Mouse (Mus musculus): ENCODE measurements at regions not wholly inside any gene's neighbourhood (a gene's known extent, or its start where the extent isn't known, plus 50 kb on each side); places are given as distances from the start of the nearest gene placed in this dataset.

DNA sequence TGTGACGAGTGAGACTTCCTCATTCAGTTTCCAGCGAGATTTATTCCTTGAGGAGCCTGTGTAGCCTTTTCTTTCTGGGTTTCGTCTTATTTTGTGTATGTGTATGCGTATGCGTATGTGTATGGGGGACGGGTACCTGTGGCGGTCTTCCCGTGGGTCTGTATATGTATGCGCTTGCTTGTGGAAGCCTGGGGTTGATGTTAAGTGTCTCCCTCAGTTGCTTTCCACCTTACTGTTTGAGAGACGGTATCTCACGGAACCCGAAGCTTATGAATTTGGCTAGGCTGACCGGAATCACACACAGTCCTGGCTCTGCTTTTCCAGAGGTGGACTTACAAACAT is 87.1 kb downstream of the Ankrd50 start:
- DNase-seq: no peak

DNA sequence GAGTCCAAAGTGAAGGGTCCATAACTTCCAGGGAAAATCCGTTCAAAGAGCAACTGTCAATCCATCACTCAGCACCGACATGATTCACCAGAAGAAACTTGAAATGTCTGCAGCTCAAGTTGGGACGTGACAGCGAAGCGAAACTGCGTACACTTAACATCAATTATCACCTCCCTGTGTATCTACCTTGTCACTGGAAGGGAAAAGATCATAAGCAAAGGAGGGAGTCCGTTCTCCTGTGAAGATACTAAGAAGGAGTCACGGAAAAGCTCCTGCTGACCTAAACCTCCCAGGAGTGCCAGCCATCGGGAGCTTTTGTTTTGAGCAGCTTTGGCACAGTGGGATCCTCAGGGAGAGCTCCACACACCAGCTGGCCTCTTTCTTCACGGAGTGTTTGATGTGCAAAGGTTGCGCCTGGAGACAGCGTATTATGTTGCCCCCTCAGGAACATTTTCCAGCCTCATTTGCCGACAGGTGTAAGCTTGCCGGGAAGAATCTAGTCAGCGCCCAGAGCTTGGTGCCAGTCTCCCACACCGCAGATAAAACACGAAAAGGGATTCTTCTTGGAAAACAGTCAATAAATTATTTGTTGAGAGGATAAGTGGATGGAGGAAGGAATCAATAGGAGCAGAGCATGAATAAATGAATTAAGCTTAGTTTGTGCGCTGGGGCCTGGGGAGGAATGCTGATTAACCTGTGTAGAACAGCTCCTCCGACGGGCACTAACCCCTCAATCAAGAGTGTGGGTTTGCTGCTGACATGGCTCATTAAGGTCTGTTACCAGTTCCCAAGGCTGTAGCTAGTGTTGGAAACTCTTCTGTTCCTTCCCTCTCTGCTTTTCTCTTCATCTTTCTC is 87.7 kb downstream of the Ankrd50 start:
- DNase-seq: no peak

DNA sequence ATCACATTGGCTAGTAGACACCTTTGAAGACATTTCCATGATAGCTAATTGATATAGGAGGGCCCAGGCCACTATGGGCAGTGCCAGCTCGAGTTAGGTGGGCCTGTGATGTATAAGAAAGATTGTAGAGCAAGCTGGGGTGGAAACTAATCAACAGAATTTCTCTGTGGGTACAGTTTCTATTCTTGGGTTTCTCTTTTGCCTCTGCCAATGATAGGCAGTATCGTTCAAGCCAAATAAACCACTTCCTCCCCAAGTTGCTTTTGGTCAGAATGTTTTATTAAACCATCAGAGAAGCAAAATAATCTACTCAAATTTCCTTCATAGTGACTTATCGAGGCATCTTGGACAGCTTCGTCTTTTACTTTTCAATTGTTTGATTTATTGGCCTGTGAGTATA is 90.3 kb downstream of the Ankrd50 start:
- DNase-seq: no peak

DNA sequence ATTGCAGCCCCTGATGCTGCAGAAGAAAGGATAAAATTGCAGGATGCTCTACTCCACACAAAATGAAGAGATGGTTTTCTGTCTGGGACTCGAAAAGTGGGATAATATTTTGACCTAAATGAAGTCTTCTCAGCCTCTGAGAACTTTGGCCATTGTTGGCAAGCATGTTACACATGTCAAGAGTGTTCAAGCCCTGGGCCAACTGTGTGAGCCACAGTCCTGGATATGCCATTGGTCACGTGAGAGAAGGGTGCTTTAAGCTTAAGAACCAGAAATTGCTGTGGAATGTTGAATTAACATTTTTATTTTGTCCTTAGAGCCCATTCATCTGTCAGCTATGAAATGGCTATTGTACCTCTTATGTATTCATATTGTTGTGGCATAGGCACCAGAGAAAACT is 95.0 kb downstream of the Ankrd50 start:
- no peak for DNase-seq

DNA sequence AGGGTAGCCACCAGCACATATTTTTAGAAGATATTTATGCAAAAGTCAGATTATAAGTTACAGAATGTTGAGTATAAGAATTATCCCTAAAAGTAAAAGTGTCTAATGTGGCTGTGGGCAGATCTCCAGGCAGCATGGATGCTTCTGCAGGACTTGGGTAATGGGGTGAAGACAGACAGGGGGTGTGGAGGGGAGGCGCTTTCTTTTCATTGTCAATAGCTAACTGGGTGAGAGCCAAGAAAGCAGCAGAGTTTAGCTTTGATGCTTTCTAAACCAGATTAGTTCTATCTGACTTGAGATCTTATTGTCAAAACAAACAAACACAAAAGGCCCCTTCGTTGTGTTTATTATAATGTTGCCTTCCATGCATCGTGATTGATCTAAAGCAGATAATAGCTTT is 95.7 kb downstream of the Ankrd50 start:
- no peak for DNase-seq

DNA sequence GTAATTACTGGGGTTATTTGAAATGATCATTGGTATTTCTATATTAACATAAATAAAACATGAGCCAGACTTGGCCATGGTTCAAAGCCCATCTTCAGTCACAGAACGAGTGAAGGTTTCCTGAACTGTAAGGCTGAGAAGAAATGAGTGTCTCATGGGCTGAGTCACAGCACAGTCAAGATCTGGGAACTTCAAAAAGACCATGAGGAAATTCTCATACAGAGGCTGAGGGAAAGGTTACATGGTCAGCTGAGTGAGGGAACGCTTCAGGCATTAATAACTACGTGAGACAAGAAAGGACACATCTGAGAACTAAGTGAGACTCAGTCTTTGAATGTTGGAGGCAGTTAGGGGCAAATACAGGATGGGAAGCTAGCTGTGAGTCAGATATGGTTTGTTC is 101.9 kb downstream of the Ankrd50 start:
- no peak for DNase-seq

DNA sequence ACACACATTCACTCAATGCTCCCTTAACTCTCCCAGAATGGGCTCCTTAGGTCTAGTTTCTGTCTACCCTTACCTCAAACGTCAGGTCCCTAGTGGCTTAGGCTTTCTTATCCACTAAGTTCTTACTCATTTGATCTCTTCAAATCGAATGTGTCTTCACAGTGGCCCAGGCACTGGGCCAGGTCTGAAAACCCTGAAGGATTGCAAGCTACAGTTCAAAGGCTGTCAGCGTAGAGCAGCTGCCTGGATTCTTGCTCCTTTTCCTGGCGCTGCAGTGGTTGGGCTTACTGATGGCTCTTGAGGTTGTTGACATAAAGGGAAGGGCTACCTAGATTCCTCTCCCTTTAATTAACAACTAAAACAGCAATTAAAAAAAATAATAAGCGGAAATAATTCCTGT is 103.0 kb downstream of the Ankrd50 start:
- no peak for DNase-seq

DNA sequence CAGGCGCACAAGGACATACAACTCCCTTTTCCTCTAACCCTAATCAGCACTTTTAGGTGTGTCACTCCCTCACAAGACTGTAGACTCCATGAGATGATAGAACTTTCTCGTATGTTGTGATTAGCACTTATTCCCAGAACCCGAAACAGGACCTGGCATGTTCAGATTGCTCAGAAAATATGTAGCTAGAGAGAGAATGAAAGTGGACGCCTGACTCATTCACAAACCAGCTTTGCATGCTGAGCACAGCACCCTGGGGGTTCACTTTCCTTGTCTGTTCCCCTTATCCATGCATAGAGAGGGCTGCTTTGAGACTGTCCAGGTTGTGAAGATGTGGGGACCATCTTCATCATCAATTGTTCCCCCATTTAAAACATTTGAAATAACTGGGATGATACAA is 111.0 kb downstream of the Ankrd50 start:
- no peak for DNase-seq

DNA sequence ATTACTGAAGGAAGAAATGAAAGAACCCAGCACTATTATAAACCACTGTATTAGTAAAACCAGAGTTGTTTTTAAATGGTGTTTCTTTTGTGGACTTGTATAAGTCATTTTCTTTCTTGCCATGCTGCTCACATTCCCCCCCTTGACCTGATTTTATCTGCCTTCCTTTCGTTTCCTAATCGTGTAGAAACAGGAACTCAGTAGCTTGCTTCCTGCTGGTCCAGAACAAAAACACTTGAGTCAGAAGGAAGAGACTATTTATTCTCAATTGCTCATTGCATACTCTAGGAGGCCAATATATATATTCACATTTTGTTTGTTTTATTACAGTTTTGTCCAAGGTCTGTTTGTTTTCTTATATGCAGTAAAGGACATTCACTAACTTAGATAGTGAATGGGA is 112.9 kb downstream of the Ankrd50 start:
- DNase-seq: no peak

DNA sequence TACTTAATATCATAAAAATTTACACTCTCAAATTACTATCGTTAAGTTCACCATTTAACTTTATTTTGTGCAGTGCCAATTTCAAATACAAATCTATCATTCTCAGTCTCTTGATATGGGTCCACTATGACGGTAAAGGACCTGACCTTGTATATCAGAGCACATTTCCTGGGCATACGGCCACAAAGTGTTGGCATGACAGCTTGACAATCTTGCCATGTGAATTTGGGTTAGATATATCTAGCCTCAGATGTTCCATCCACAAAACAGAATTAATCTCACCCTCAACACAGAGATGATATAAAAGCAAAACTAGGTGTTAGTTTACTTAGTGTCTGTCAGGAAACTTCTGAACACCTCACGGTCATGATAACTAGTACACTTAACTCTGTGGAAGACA is 120.8 kb downstream of the Ankrd50 start:
- DNase-seq: no peak

DNA sequence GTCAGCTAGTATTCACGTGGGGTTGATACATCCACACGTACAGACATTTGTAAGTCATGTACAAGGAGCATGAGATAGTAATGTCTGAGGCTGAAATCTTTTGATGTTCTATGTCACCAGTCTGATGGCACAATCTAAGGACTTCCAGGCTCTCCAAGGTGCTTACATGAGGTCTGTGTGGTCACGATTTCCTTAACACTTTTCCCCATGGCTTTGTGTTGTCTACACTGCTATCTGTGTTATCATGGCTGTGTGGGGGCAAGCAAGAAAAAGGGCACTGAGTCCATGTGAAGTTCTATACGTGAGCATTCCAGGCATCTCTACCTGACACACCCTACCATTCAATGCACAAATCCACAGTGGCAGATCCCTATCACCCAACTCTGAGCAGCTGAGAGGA is 123.2 kb downstream of the Ankrd50 start:
- no peak for DNase-seq

DNA sequence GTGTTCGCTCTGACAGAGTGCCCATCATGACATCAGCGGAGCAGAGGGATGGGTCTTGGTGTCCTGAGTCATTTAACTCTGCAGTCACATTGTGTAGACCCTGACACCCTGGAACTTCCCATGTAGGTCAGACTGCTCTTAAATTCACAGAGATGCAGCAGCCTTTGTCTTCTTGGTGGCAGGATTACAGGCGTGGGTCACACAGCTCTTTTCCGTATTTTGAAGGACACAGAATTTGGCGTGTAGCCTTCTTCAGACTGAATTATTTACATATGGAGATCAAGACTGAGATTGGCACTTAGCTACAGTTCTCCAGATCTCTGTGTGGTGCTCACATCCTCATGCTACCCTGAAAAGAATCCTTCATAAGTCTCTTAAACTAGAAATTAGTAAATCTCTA is 123.7 kb downstream of the Ankrd50 start:
- no peak for DNase-seq

DNA sequence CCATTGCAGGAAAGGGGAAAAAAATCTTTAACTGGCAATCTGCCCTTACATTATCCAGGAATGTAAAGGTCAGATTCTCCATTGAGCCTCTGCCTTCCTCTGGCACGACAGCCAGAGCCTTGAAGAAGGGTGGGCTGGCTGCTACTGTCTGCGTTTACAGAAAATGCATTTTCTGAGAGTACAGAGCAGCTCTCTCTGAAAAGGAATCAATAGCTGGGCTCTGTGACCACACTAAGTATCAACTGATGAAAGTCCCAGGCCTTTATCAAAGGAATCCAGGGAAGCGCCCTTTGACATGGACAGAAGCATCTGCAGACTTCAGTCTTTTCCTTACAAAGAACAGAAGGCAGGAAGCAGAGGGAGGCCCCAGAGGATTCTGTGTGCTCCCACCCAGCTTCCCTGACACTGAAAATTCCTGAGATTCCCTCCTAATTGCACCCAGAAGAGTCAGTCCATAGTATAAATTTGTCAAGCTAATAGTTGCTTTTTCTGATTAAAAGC is 124.2 kb downstream of the Ankrd50 start:
- DNase-seq: no peak

DNA sequence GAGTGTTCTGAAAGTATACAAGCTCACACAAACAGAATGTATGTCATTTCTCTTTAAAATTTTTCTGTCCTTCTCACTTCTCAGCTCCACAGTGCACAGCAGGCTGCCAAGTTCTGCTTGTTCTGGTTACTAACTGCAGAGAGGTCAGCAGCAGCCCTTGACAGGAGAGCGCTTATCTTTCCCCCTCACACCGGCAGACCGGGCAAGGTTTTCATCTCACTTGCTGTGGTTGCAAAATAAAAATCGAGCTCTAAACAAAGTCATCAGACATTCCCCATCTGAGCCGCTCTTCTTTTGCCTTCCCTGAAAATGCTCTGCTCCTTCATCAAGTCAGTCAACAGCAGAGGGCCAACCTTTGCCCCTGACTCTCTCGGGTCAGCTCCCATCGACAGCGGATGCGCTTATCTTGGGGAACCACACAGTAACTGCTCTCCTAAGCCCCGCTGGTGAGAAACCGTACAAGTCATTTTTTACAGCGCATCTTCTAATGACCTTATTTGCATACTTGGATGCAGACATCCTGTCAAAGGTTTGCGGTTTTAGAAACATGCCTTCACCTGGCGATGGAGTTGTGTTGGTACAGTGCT is 126.6 kb downstream of the Ankrd50 start:
- DNase-seq: no peak

DNA sequence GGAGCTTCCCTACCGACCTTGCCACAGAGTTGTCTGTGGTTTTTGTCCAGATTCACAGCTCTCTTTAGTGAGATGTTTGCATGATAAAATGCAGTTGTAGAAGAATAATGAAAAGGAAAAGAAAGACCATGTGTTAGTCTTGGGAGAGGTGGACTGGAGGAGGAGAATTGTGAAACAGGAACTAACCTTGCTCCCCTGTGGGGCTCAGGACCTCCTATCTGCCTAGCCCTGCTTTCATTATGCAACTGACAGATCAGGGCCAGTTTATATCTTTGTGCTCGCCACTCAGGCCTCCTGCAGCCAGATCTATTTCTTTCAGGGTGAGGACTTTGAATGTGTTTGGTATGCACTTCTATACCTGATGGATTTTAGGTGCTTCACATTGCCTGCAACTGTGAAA is 140.4 kb downstream of the Ankrd50 start:
- DNase-seq: no peak

DNA sequence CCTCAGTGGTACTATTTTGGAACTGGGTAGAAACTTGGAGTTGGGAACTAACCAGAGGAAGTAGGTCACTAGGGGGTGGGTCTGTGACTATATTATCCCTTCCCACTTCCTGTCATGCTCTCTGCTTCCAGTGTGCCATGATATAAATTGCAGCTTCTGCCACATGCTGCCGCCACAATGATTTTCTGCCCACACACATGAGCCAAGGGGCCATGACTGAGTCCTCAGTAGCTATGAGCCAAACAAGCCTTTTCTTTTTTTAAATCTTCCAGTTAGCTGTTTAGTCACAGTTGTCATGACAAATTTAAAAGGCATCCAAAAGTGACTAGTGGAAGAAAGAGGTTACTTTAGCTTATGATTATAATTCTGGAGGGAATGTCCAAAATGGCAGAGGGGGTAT is 143.0 kb downstream of the Ankrd50 start:
- no peak for DNase-seq

DNA sequence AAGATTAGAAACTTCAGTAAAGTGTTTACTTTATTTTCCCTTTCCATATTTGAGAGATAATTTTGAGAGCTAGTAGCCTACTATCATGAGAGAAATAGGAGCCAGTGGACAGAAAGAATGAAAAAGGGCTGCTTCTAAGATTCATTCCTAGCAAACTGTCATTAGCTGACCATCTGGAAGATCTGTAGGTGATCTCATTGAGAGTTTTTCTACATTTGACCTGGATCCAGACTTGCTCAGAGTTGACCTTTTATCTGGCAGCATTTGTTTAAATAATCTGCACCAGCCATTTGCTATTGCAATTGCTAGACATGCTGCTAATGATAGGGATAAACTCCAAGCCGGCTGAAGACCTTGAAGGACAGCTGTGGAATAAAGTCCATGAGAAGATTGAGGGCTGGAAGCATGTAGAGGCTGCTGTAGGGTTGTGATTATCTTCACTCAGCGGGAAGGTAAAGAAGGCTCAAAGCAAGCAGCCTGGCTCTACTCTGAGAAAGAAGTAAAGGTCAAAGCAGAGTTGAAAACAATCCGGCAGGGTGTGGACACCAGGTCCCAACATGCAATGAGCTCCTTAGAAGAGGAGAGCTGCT is 151.2 kb downstream of the Ankrd50 start:
- no peak for DNase-seq

DNA sequence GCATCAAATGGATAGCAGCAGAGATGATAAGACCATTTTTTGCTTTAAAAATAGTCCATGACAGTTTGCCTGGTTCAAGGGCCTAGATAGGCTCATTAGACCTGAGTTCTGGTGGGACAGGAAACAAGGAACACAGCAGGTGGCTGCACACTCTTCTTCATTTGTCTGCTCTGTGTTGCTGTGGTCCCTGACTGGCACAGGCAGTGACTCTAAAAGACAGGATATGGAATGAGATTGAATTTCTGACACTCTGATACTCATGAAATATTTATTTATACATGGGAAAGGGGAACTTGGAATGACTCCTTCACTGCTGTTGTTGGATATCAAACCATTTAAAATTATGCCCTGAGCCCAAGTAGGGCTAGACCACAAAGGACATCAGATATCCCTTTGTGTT is 153.5 kb downstream of the Ankrd50 start:
- DNase-seq: no peak

DNA sequence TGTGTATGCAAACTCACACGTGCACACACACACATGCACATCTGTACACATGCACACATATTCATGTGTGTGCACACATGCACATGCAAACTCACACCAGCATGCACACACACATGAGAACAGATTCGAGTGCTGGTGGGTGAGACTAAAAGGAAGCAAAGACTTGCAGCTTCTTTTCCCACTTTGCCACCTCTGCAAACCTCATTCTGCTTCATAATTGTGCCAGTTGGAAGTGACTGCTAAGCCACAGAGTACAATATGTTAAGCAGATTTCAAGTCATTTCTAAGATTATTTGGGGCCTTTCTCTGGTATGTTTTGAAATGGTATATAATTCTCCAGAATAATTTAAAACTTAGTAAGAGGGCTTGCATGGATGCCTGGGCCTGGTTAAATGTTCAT is 157.4 kb downstream of the Ankrd50 start:
- DNase-seq: no peak

DNA sequence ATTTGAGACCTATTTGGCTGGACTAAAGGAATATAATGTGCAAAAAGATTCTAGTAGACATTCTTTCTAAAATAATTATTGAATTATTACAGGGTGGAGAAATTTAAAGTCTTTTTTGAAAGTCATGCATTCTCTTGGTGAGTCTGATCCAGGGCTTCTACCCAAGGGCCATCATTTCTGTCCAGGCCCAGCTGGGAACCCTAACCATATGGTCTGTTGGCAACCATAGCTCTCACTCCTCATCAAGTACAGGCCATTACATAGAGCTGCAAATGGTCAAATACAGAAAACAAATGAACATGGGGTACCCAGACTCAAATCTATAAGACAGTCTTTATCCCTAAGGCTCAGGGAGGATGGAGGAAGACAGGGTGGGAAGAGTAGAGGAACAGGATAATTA is 158.4 kb downstream of the Ankrd50 start:
- DNase-seq: no peak

DNA sequence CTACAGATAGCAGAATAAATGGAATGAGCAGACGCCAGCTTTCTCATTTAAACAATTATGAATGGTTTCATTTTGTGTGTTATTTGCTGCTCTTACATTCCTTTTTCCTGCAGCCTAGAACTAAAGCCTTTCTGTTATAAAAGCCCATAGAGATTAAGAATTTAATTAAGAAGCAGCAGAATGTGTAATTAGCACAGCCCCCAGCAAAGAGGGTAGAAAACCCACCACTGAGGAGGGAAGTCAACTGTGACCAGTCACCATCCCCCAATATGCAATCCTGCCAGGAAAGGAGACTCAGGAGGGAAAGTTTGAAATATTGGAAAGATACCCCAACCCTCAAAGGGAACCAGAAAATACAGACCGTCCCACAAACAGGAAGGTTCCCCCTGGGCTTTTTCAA is 160.0 kb downstream of the Ankrd50 start:
- no peak for DNase-seq

DNA sequence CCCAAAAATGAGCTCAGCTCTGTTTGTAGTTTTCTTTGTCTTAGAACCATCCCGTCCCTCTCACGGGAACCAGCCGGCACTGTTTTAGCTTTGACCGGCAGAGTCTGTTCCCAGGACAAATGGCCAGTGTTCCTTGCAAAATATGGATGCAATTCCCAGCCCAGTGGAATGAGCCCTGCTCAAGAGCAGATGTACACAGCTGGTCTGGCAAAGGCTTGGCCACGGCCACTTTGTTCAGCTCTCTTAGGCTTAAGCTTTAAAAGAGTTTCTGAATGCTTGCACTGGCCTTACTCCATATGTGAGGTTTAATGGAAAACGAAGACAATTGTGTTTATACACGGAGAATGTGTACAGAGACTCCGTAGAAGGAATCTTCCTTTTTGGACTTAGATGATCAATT is 162.2 kb downstream of the Ankrd50 start:
- DNase-seq: no peak

DNA sequence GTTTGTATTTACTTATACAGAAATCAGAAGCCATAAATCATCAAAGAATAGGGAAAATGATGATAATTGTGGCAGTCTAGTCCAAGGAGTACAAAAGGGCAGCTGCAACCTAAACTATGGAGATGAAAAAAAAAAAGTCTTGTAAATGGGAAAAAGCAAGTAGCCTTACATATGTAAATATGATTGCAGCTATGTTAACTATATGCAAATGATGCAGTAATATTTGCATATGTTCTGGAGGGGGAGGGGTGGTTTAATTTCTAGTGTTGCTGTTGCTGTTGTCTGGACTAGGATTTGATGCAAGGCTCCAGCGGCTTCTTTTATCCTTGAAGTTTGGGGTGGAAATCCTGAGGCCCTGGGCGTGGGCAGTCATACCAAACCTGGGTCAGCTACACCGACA is 163.0 kb downstream of the Ankrd50 start:
- no peak for DNase-seq

DNA sequence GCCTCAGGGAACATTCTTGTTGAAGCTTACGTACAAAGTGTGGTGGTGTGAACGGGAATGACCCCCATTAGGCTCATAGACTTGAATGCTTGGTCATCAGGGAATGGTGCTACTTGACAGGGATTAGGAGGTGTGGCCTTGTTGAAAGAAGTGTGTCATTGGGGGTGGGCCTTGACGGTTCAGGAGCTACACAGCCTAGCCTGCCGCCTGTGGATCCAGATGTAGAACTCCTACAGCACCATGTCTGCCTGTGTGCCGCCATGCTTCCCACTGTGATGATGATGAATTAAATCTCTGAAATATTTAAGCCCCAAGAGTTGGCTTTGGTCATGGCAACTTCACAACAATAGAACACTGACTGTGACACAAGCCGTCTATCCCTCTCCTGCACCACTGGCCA is 163.6 kb downstream of the Ankrd50 start:
- no peak for DNase-seq

Data from thymus, postnatal 36 days (tissue).